Mouse (Mus musculus) midbrain, postnatal 0 days (tissue): ENCODE measurements around the gene Ctcf. TPM values are rescaled to one million over a fixed set of nuclear protein-coding genes. Genes with fewer than 3 reads are reported as not detected.
A peak's percentile ranks its signal among the peaks of the same experiment; 100 is the strongest.

Experiments
- ATAC-seq: fragments of 200-750 bp; cut with Nextera tagmentation; 2 replicates; pipeline ENCODE4 v1.8.0; 2017; ENCODE audit warnings: moderate number of reproducible peaks, mild to moderate bottlenecking, moderate TSS enrichment, moderate library complexity; ENCODE audit not compliant: low FRiP score
- DNase-seq: peaks from one replicate; pipeline ENCODE4 v3.0.0-alpha.2; 2015; ENCODE audit warnings: low spot score
- H3K27ac ChIP-seq: fragments of 300-500 bp; sonication (generic); 2 replicates; pipeline ENCODE4 v1.5.1; 2014; ENCODE audit warnings: low read depth, mild to moderate bottlenecking, low read length, mixed read lengths
- H3K27me3 ChIP-seq: fragments of 300-500 bp; sonication (generic); 2 replicates; pipeline ENCODE4 v1.6.1; 2014; ENCODE audit warnings: low read length, control low read depth, mixed read lengths; ENCODE audit not compliant: insufficient read depth
- H3K36me3 ChIP-seq: fragments of 300-500 bp; sonication (generic); 2 replicates; pipeline ENCODE4 v1.6.1; 2014; ENCODE audit warnings: low read length, control low read depth, mixed read lengths; ENCODE audit not compliant: insufficient read depth
- H3K4me1 ChIP-seq: fragments of 300-500 bp; sonication (generic); 2 replicates; pipeline ENCODE4 v1.6.1; 2014; ENCODE audit warnings: mild to moderate bottlenecking, control low read depth, antibody characterized with exemption, low read length, mixed read lengths; ENCODE audit not compliant: insufficient read depth
- H3K4me2 ChIP-seq: fragments of 300-500 bp; sonication (generic); 2 replicates; pipeline ENCODE4 v1.6.1; 2014; ENCODE audit warnings: low read depth, mild to moderate bottlenecking, low read length, mixed read lengths; ENCODE audit not compliant: poor library complexity, severe bottlenecking
- H3K4me3 ChIP-seq: fragments of 300-500 bp; sonication (generic); 2 replicates; pipeline ENCODE4 v1.5.1; 2014; ENCODE audit warnings: low read depth, mild to moderate bottlenecking, low read length, moderate library complexity
- H3K9ac ChIP-seq: fragments of 300-500 bp; sonication (generic); replicated peaks from 2 replicates; pipeline ENCODE4 v1.6.1; 2014; ENCODE audit warnings: mild to moderate bottlenecking, low read length, moderate library complexity, mixed read lengths; ENCODE audit not compliant: poor library complexity, severe bottlenecking
- H3K9me3 ChIP-seq: fragments of 300-500 bp; sonication (generic); 2 replicates; pipeline ENCODE4 v1.6.1; 2016; ENCODE audit warnings: low read length, control low read depth
- CTCF ChIP-seq: IDR thresholded peaks from 2 replicates; pipeline ENCODE4 v1.5.1; 2016; ENCODE audit warnings: antibody characterized with exemption, mild to moderate bottlenecking
- WGBS: fragments of 180-500 bp; shearing (Covaris S2); extraction: QIAGEN DNeasy Blood & Tissue Kit; methylation state at CpG from one replicate; pipeline ENCODE4 v1.1.7; 2014; 5-methylcytosine and 5-hydroxymethylcytosine counted together
- polyA plus RNA-seq: library from polyadenylated mRNA; unstranded; fragments of >200 nt; fragmentation: Nextera tagmentation; extraction: Ambion mirVana; gene quantifications from 2 replicates; pipeline ENCODE4 v1.2.1, GENCODE M21; 2015
- total RNA-seq: library from RNA; depleted of rRNA; stranded (reverse); fragments of >200 nt; gene quantifications from 2 replicates; pipeline ENCODE4 v1.2.3, GENCODE M21; 2014

Gene Ctcf
- total and polyA plus RNA-seq, 2 experiments from 2014 or later, result 40.2 to 81.9 TPM

DNA sequence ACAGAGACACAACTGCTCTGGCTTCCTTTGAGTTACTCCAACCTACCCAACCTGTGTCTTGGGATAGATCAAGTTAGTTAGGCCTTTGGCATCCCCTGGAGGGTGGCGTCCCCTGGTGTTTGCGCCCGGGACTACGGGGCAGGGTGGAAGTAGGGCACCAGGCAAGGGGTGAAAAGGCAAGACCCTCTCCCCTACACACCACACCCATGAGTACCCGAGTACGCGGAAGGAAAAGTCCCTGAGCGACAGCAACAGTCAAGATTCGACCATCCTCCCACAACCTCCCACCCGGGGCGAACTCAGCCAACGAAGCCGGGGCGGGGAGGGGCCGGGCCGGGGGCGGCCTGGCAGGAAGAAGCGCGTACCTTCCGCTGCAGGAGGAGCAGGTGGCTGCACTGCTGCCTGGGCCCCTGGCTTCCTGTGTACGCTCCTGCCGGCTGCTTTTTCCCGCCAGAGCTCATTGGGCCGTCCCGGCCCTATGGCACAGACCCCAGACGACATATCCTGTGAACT, 49.5 kb downstream of the Ctcf start, which contains the start of gene Carmil2:
Gene Carmil2 (plus strand): TSS at position 479 of the 513 bp plus-strand sequence.
- Histone ChIP-seq H3K4me2 (no peak within 1 kb of the TSS), H3K27ac (no peak within 1 kb of the TSS), H3K9ac (no peak within 1 kb of the TSS), H3K27me3 (no peaks in the 10 kb centered on the region), H3K9me3 (no peaks in the 10 kb centered on the region), H3K4me1 (no peaks in the 10 kb centered on the region), H3K36me3 (peaks cover 28% of the 10 kb centered on the region), H3K4me3 (no peak within 1 kb of the TSS)
- ATAC-seq (0 out of 2 replicates have a peak, but pooled peaks have one; percentile 18), DNase-seq (no peak)
- WGBS, result 18% methylated on average over 21 of the region's 26 CpGs
- peak; percentile 63 for TF ChIP-seq CTCF

DNA sequence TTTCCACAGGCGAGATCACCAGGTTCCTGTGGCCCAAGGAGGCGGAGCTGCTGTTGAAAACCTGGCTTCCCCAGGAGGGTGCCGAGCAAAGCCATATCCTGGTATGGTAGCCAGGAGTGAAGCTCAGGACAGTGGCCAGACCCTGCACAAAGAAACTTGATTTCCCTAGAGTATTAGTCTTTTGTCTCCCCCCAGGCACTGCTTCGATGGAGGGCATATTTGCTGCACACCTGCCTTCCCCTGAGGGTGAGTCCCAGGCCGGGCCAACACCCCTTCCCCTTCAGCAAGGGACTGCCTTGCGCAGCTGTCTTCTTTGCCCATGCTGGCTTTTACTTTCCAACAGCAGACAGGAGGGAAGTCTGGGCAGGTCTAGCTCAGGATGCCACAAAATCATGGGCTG, 50.2 kb downstream of the Ctcf start:
- WGBS, result 67% methylated on average over 6 of the region's 6 CpGs
- Histone ChIP-seq H3K9ac (no peak overlapping the region), H3K27me3 (no peaks in the 10 kb centered on the region), H3K27ac (no peak overlapping the region), H3K36me3 (peaks cover 22% of the 10 kb centered on the region), H3K4me2 (no peak overlapping the region), H3K9me3 (no peaks in the 10 kb centered on the region), H3K4me1 (no peaks in the 10 kb centered on the region), H3K4me3 (no peak overlapping the region)
- ATAC-seq, result no peak
- DNase-seq, result no peak
- TF ChIP-seq CTCF, result no peak

DNA sequence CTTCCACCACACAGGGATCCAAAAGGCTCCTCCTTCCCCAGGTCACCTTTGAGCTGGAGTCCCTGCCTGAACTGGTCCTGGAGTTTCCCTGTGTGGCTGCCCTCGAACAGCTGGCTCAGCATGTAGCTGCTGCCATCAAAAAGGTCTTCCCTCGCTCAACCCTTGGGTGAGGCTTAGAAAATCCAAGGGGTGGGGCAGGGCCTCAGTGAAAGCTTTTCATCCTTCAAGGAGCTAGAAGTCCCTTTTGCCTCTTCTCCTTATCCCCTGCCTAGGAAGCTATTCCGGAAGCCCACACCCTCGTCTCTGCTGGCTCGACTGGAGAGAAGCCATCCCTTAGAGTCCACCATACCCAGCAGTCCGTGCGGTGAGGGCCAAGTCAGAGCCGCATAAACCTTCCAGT, 51.1 kb downstream of the Ctcf start:
- Histone ChIP-seq H3K9me3 (no peaks in the 10 kb centered on the region), H3K9ac (no peak overlapping the region), H3K27ac (no peak overlapping the region), H3K27me3 (no peaks in the 10 kb centered on the region), H3K4me1 (no peaks in the 10 kb centered on the region), H3K36me3 (peaks cover 18% of the 10 kb centered on the region), H3K4me3 (no peak overlapping the region), H3K4me2 (no peak overlapping the region)
- no peak for DNase-seq
- ATAC-seq, result no peak
- 57% methylated on average over 8 of the region's 8 CpGs for WGBS
- no peak for TF ChIP-seq CTCF

DNA sequence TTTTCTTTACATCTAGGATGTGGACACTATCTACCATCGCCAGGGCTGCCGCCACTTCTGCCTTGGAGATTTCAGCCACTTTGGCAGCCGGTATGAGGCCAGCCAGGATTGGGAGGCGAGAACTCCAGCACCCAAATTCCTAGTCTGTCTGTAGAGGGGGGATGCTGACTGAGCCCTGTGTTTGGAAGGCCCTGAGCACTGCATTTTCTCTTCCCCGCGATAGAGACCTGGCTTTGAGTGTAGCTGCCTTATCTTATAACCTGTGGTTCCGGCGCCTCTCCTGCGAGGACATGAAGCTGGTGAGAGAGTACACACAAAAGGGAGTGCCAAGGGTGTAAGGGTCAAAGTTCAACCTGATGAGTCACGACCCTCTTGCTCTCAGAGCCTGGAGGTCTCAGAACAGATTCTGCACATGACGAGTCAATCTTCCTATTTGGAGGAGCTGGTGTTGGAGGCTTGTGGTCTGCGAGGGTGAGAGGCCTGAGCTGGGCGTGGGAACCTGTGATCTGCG, 51.9 kb downstream of the Ctcf start:
- Histone ChIP-seq H3K36me3 (peaks cover 10% of the 10 kb centered on the region), H3K4me3 (no peak overlapping the region), H3K27me3 (no peaks in the 10 kb centered on the region), H3K4me1 (no peaks in the 10 kb centered on the region), H3K27ac (no peak overlapping the region), H3K9me3 (no peaks in the 10 kb centered on the region), H3K9ac (no peak overlapping the region), H3K4me2 (no peak overlapping the region)
- DNase-seq (no peak), ATAC-seq (no peak)
- no peak for TF ChIP-seq CTCF
- 64% methylated on average over 14 of the region's 14 CpGs for WGBS

DNA sequence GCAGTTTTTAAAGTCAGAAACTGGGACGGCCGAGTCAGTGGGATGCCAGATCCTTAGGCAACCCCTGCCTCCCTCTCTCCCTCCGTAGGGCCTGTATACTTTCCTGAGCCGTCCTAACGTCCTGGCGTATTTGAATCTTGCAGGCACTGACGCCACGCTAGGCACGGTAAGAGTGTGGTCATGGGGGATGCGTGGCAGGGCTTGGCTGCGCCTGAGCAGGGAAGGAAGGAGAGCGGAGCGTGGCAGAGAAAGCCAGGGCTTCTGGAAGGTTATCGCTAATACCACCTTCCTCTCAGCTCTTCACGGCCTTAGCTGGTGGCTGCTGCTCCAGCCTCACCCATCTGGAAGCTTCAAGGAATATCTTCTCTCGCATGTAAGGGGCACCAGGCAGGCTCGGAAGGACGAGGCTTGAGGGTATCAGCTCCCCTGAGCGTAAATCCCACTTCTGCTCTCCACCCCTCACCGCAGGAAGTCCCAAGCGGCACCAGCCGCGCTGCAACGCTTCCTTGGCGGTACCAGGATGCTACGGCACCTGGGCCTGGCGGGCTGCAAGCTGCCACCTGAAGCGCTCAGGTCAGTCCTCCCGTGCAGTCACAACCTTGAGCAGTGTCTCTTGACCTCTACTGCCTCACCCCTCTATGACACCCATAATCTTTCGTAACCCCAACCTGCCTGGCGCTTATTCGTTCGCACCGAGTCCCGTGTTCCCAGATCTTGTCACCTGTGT, 53.1 kb downstream of the Ctcf start:
- Histone ChIP-seq H3K27me3 (no peaks in the 10 kb centered on the region), H3K4me3 (no peak overlapping the region), H3K4me1 (no peaks in the 10 kb centered on the region), H3K9ac (no peak overlapping the region), H3K27ac (no peak overlapping the region), H3K4me2 (no peak overlapping the region), H3K9me3 (no peaks in the 10 kb centered on the region), H3K36me3 (peaks cover under 1% of the 10 kb centered on the region; the same call in 1 of the 2 replicates)
- TF ChIP-seq CTCF, result no peak
- DNase-seq (no peak), ATAC-seq (no peak)
- 57% methylated on average over 35 of the region's 35 CpGs for WGBS

DNA sequence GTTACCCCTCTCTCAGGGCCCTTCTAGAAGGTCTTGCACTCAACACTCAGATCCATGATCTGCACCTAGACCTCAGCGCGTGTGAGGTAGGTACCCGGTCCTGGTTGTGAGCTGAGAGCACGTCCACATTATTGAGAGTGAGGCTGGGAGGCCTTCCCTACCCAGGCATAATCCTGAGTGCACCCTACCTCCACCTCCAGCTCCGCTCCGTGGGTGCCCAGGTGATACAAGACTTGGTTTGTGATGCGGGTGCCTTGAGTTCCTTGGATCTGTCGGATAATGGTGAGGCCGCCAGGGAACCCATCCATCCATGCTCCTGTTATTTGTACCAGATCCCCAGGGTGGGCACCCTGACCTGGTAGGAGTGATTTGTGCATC, 53.6 kb downstream of the Ctcf start:
- ATAC-seq (no peak), DNase-seq (no peak)
- H3K4me2 ChIP-seq, result no peak overlapping the region
- no peak overlapping the region for H3K9ac ChIP-seq
- H3K36me3 ChIP-seq, result no peaks in the 10 kb centered on the region
- no peak for TF ChIP-seq CTCF
- H3K4me1 ChIP-seq, result peaks cover under 1% of the 10 kb centered on the region; the same call in 1 of the 2 replicates
- no peak overlapping the region for H3K27ac ChIP-seq
- H3K27me3 ChIP-seq, result no peaks in the 10 kb centered on the region
- 91% methylated on average over 9 of the region's 9 CpGs for WGBS
- no peaks in the 10 kb centered on the region for H3K9me3 ChIP-seq
- no peak overlapping the region for H3K4me3 ChIP-seq
